Mouse (Mus musculus) mouse embryonic stem cell (cell line): ENCODE data around the gene Spata13.

Experiments
- in situ Hi-C, 2 experiments: fragments of 300-500 bp; cut with MboI; formaldehyde crosslinking; loops; 1 replicate in 1 of 2; 3 replicates in 1 of 2; pipeline ENCODE4 v1.14.3; 2019 to 2020; ENCODE audit warnings: low sequenced_read_pairs in 2 of 2, low pct_unique_long_range_greater_than_20kb in 1 of 2, mixed read lengths in 1 of 2; ENCODE audit not compliant: unreplicated experiment in 1 of 2

The Spata13 gene

DNA sequence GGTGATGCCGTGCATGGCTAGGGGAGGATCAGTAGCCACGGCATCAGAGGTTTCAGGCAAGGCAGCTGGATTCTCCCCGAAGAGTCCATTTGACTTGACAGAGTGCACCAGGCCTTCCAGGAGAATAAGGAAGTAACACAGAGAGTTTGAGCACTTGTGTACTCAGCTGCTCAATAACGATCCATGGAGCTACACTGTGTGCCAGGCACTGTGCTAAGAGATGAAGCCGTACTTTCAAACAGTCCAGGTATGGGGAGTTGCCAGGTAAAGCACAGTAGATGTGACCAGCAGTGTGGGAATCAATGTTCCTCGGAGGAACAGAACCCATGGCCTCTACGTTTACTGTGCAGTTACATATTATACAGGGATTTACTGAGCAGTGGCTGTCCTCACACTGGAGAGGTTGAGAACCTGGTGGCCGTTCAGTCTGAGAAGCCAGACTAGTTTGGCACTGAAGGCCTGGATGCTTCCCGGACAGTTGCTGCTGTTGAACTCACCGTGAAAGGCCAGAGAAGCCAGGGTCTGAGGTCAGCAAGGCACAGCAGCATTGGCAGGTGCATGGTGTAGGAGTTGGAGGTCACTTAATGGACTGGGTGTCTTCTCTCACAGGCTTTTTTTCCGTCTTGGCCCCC lies 29.6 kb downstream of the Spata13 start:
- in situ Hi-C loops: no loop called here

DNA sequence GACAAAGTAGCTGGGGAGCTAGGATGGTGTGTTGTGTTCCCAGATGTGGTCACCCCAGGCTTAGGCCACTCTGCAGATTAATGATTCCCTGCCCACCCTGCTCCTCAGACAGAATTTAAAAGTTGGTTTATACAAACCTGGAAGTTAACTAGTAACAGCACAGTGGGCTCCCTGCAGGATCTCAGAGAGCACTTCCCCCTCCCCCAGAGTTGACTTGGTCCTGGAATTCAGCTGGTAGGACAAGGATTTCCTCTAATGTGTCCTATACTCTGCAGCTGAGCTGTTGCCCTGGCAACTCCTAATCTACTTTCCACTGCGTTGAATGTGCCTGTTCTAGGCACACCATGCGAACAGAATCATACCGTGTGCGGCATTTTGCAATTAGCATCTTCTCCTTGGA lies 30.8 kb downstream of the Spata13 start:
- in situ Hi-C loops: no loop called here

DNA sequence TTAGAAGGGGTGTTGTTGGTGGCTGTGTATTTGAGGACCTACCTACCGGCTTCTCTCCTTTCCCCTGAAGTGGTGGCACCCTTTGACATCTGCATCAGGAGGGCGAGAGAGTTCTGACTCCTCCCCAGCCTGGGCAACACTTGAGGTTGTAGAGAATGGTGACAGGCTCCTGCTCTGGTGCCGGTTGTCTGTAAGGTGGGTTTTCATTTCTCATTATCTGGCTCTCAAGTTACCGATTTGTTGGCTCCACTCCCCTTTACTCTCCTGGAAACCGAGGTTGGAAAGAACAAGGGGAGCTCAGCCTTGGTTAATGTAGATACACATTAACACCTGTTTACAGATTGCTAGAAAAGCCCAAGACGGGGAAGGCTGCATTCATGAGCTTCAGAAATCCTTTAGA lies 31.5 kb downstream of the Spata13 start:
- in situ Hi-C loops: no loop called here

DNA sequence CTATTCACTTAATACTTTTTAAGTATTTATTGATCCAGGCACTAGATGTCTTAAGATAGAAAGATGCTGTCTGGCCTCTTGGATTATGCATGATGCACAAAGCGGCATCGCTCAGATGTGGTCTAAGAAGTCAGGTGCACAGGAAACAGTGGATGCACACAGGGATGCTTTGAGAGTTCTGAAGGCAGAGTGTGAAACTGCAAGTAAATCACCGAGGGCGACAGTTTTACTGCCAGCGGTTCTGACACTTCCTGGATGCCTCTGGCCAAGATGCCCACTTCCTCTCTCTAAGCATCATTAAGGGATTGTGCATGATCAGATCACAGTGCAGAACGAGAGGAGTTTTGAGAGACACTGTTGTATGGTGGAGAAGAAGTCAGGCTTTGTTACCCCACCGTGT lies 32.5 kb downstream of the Spata13 start:
- in situ Hi-C loops: no loop called here

DNA sequence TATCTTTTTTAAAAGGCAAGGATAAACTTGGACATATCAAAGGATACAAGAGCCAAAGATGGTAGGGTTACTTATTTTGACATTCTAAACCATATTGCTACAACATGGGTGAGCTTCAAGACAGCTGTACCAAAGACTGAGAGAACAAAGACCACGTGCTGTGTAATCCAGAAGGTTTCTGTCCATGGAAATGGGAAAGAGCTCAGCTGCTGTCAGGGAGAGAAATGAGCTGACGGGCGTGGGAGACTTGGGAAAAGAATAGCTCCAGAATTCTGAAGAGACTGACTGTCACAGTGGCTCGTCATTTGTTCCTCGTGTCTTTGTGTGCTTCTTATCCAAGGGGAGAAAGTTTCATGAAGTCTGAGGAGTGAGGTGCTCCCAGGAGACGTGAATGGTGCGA lies 36.4 kb downstream of the Spata13 start:
- in situ Hi-C loops: no loop called here

DNA sequence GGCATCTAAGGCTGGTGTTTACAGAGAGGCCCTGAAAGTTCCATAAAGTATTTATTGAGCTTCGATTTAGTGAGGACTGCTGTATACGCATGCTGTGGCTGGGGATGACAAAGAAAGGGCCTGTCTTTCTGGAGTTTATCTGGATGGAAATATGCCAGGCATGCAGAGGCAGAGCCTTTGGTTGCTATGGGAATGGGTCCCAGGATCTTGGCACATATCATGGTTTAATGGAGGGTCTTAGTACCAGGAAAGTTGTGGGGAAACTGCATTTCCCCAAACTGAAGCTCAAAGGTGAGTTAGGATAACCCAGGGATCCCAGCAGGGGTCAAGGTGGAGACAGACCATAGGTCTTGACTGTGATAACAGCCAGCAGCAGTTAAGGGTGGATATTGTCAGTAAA lies 37.7 kb downstream of the Spata13 start:
- in situ Hi-C loops: no loop called here

DNA sequence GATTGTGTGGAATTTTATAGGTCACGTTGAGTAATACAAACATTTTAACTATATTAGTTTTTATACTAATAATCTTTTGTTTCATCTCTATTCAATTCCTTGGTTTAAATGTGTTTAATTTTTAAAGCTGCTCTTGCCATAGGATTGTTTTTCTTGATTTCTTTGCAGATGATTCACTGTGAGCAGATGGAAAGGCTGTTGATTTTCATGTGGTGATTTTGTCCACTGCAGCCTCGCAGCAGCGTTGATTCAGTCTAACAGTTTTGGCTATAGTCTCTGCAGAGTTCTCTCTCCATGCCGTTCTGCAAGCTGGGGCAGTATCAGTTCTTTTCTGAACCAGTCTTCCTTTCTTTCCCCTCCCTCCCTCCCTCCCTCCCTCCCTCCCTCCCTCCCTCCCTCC lies 41.9 kb downstream of the Spata13 start:
- in situ Hi-C loops: no loop called here

DNA sequence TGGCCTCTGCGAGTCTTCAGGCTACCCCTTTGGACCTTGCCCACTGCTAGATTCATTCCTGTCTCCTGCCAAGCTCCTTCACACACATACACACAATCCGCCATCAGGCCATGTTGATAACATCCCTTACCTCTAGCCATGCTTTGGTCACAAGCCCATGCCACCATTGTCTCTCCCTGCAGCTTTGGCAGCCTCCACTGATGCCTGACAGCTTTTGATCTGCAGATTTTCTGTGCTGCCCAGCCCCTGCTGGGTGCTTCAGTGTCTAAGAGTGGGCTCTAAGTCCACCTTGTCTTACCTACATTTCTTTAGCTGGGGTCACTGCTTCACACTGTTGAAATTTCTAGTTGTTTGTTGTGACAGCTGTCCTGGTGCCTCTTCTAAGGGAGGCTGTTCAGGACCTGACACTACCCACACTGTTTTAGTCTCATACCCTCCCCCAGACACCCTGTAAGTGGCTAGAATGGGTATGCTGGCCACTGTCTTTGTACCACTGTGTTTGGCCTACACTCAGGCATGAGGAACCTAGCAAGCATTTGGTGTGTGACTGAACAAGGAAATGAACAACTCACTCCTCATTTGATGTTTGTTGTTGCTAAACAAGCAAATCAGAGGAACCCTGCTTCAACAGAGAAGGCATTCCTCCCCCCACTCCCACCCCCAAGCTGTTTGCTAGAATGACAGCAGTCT lies 43.0 kb downstream of the Spata13 start:
- in situ Hi-C loops: no loop called here

DNA sequence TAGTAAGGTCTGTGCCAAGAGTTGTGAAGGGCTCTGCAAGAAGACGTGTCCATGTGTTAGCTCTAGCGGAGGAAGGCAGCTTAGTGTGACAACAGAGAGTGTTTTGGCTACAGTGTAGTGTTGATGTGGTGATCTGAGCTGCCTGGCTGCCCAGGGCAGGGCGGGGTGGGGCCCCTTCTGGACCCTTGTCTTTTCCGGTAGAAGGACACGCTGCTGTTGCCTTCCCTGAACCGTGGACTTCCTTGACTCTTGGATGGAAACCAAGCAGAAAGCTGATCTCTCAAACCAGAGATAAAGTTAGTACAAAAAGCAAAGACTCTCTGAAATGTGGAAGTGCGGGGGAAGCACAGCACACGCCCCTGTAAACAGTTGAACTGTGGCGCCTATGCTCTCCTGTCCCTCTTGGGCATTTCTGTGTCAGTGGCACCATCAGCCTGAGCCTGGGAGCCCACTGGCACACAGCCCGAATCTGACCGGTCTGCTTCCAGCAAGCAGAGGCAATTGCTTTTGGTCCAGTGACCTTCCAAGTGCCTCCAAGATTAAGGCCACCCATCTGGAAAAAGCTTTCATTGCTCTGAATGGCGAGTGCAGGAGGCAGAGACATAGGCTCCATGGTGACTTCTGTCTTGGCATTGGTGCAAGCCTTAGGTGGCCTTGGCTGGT lies 48.7 kb downstream of the Spata13 start:
- in situ Hi-C loops: no loop called here

DNA sequence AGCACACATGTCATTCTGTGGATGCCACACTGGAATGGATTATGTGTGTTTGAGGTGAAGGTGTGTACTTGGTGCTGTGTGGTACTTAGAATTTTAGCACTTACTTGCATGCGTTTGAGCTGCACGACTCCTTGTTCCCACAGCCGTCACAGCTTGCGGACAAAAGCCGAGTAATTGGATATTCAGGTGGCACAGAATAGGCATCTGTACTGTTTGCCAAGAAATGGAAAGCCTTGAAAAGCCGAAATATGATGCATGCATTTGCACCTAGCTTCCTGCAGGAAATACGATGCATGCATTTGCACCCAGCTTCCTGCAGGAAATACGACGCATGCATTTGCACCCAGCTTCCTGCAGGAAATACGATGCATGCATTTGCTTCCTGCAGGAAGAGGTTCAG lies 50.2 kb downstream of the Spata13 start:
- in situ Hi-C loops: no loop called here

DNA sequence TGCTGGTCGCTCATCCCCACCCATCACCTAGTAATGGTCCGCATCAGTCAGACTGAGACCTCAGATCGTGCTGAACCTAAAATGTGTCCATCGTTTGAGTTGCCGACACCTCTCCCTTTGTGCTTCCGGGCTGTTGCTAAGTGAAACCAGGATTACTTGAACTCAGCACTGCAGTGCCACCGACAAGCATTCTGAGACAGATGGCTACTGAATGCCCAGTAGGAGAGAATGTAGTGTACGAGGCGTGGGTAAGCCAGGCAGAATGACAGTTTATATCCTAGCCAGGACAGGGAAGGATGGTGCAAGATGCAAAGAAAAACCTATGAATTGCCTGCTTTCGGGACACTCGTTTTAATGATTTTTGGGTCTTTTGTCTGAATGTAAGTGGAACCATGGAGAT lies 52.9 kb downstream of the Spata13 start:
- in situ Hi-C loops: loop anchor here in 1 of 2 experiments (5.0 kb wide), 1 partner anchor 169 kb away; no protein-coding TSS in a partner anchor

DNA sequence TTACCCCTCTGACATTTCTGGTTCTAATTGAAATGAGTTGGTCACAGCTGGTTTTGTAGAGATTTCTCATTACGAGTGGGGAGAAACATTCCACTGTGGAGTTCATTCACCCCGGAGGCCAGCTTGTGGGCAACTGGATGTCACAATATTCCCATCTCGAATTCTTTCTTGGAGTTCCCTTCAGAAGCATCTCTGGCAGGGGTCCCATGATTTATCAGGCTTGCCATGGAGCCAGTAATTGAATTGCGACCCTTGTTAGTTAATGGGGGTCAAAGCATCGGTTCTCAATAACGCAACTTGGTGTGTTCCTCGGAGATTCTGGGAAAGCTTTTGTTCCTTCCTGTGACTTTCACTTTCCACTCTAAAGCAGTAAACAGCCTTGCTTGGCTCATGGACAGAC lies 53.4 kb downstream of the Spata13 start:
- in situ Hi-C loops: loop anchor here in 1 of 2 experiments (5.0 kb wide), 1 partner anchor 170 kb away; no protein-coding TSS in a partner anchor

DNA sequence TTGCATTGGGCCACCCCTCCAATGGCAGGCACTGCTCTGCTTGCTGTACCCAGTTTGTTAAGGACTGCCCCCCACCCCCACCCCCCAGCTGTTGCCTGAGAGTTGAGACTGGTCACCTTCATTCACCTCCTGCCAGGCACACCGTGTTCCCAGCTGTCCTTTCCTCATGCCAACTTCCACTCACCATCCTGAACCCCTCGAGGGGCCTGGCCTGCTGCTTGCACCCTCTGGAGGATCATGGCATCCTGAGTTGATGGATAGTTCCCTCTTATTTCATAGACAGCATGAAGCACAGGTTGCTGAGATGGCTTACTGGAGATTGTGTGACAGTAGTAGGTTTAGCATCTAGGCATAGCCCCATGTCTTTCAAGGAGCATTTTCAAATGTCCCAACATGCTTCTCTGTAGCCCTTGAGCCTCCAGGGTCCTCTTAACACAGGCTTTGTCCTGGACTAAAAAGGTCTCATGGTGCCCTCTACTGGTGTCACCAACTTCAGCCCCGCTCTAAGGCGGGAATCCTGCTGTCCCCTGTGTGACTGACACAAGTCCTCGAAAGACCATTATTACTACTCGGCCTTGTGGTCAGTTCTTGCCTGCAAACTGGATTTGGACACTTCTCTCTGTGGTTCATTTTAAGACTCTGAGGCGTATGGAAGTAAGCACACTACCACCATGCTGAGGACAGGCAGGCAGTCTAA lies 54.9 kb downstream of the Spata13 start:
- in situ Hi-C loops: loop anchor here in 1 of 2 experiments (5.0 kb wide), 1 partner anchor 171 kb away; no protein-coding TSS in a partner anchor

DNA sequence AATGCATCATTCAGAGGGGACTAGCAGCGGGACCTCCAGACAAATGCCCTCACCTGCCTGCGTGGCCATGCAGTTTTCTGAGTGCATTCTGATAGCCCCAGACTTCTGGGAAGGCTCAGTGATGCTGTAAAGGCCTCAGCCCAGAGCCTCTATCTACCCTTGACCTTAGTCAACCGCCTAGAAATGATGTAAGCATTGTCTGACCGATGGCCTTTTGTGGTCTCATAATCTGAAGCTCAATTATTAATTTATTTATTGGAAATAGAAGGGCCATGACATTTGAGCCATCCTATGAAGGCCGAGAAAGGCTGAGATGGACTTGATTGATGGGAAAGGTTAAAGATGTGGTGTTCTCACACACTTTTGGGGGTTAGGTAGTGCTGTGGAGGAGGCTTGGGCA lies 56.0 kb downstream of the Spata13 start:
- in situ Hi-C loops: loop anchor here (5.0 kb wide), 1 partner anchor 172 kb away; no protein-coding TSS in a partner anchor

DNA sequence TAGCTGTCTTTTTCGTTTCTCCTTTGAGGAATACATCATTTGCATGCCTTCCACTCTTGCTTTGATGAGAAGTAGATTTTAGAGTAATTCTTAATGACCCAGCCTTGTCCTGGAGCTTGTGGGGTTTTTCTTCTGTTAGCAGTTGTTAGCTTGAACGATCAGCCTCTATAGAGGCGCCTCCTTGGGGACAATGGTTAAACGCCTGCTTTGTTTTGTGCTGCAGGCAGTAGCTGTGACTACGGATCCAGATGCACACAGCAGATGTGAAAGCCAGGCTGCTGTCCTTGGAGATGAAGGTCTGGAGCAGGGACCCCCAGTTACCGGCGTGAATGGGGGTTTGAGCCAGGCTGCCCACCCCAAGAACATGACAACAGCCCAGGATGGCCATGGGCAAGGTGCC lies 56.8 kb downstream of the Spata13 start:
- in situ Hi-C loops: loop anchor here in 1 of 2 experiments (5.0 kb wide), 1 partner anchor 173 kb away; no protein-coding TSS in a partner anchor

DNA sequence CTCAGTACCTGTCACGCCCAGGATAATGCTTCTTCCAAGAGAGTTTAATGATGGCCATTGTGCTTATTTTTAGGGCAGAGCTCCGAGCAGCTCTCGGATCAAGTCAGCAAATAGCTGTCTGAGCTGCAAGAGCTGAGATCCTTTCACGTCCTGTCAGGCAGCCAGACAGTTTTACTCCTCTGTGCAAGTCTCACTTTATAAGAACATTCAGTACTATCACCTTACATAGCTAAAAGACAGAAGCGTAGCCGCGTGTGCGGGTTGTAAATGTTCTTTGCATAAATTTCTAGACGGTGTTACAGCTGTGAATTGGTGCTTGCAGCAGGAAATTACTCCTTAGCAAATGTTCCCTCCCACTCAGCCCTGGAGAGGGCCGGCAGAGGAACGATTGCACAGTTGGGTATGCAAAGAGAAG lies 59.3 kb downstream of the Spata13 start:
- in situ Hi-C loops: loop anchor here in 1 of 2 experiments (5.0 kb wide), 1 partner anchor 176 kb away; no protein-coding TSS in a partner anchor

DNA sequence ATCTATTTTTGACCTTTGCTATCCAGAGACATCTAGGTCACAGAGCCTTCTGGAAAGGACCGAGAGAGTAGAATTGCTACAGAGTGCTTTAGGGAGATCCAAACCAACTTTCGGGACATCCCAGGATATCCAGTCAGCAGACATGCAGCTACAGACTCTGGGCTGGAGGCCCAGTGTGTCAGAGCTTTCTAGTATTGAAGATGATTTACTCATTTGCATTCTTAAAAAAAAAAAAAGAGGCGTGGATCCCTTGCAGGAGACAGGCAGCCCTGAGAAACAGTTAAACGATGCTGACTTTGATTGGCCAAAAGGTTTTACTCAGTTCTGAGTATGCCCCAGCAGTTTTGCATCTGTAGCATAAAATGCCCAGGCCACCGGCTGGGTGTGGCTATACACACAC lies 59.9 kb downstream of the Spata13 start:
- in situ Hi-C loops: loop anchor here in 1 of 2 experiments (5.0 kb wide), 1 partner anchor 176 kb away; no protein-coding TSS in a partner anchor

DNA sequence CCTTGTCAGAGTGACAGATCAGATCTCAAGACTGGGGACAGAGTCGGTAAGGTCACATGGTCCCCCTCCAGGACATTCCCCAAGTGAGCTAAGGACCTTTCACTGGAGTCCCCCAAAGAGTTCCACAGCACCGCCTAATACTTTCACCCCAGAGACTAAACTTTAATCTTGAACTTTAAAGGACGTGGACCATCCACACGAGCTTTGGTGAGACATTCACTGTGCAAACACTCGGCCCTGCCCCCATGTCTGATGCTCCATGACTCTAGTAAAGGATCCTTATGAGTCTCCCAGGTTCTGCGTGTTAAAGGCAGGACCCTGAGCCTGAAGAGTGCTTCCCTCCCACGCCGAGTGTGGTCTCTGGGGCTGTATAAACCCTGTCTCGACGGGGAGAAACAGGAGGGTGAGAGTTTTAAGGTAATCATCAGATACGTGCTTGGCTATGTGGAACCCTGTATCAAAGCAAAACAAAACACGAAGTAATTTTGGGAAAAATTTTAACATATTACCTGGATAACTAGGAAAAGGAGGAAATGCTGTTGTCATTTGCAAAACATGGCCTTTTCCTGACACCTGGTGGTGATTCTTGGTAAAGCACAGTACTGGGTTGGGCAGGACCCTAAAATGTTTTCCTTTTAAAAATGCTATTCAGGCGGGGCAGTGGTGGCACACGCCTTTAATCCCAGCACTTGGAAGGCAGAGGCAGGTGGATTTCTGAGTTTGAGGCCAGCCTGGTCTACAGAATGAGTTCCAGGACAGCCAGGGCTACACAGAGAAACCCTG lies 60.6 kb downstream of the Spata13 start:
- in situ Hi-C loops: loop anchor here in 1 of 2 experiments (5.0 kb wide), 1 partner anchor 177 kb away; no protein-coding TSS in a partner anchor
